In genomic region chr11:21658985-21659384, GRCm38 (mm10) we compare ENCODE assay signal across 8 mouse cellular contexts.
DNase-seq lines count a peak whose midpoint lies in the region; ATAC-seq and TF ChIP-seq lines count a peak whose summit lies in the region.
"Had no signal": no experiment of that assay in that cellular context is flagged by ENCODE, and none has a peak within 500 bp of the region (broad histone marks: within the 10 kb centered on the region; RNA-seq: fewer than 3 reads in every experiment).

No protein-coding gene starts in this region.

- no peak overlapping the region for H3K9ac ChIP-seq in kidney, embryonic 16.5 days (replicated peaks; ENCODE audit: low read length)
- H3K9ac ChIP-seq in ES-E14 (ENCODE audit: insufficient read depth, low read depth, low read length, poor library complexity, severe bottlenecking): no peak overlapping the region
- H3K9ac ChIP-seq: embryonic facial prominence, embryonic 15.5 days had no signal

- H3K4me3 ChIP-seq in kidney, adult 2 months (ENCODE audit: insufficient read depth, low read depth, low read length): no peak overlapping the region
- H3K4me3 ChIP-seq in kidney, embryonic 16.5 days (ENCODE audit: low read length): no peak overlapping the region
- no peak overlapping the region for H3K4me3 ChIP-seq in ES-E14 (ENCODE audit: insufficient read depth in 1 of 2, low read depth in 1 of 2, low read length in 2 of 2, poor library complexity in 1 of 2, severe bottlenecking in 1 of 2)
- H3K4me3 ChIP-seq: embryonic facial prominence, embryonic 15.5 days had no signal

- H3K4me2 ChIP-seq in kidney, embryonic 16.5 days (replicated peaks; ENCODE audit: low read depth, low read length): no peak overlapping the region
- H3K4me2 ChIP-seq: embryonic facial prominence, embryonic 15.5 days had no signal

- no peak for TF ChIP-seq POLR2A in kidney, adult 2 months (IDR thresholded peaks at IDR 0.05; ENCODE audit: low read depth, low read length)

- H3K36me3 ChIP-seq in kidney, adult 2 months (ENCODE audit: control insufficient read depth, insufficient read depth, low read length): no peaks in the 10 kb centered on the region
- no peaks in the 10 kb centered on the region for H3K36me3 ChIP-seq in kidney, embryonic 16.5 days (ENCODE audit: insufficient read depth, low read length)
- H3K36me3 ChIP-seq in ES-E14 (ENCODE audit: control insufficient read depth, insufficient read depth, low read length, poor library complexity, severe bottlenecking): no peaks in the 10 kb centered on the region
- H3K36me3 ChIP-seq: embryonic facial prominence, embryonic 15.5 days had no signal

- in situ Hi-C loops in ES-E14 (cut with MboI; ENCODE audit: low sequenced_read_pairs in 2 of 2, unreplicated experiment in 2 of 2): no loop called here

- 73% methylated on average over 3 of the region's 3 CpGs for WGBS in kidney, adult 2 months
- WGBS in kidney, embryonic 16.5 days: 75% methylated on average over 3 of the region's 3 CpGs

- ATAC-seq in kidney, embryonic 16.5 days (ENCODE audit: low FRiP score, low TSS enrichment): no peak

- no peaks in the 10 kb centered on the region for H3K9me3 ChIP-seq in kidney, embryonic 16.5 days (ENCODE audit: low read length)
- H3K9me3 ChIP-seq in ES-E14 (ENCODE audit: control insufficient read depth, insufficient read depth, low read depth, low read length): no peaks in the 10 kb centered on the region
- H3K9me3 ChIP-seq: embryonic facial prominence, embryonic 15.5 days had no signal

- H3K27me3 ChIP-seq in kidney, adult 2 months (replicated peaks; ENCODE audit: control insufficient read depth, insufficient read depth, low read length): no peaks in the 10 kb centered on the region
- H3K27me3 ChIP-seq in kidney, embryonic 16.5 days (ENCODE audit: insufficient read depth, low read length): no peaks in the 10 kb centered on the region
- H3K27me3 ChIP-seq: embryonic facial prominence, embryonic 15.5 days had no signal

- 0 out of 2 replicates have a peak, but pooled peaks have one; percentile 5 for TF ChIP-seq CTCF in kidney, adult 2 months (conservative IDR thresholded peaks at IDR 0.05; ENCODE audit: insufficient read depth, insufficient read length, low read depth, low read length)

- no peaks in the 10 kb centered on the region for H3K4me1 ChIP-seq in kidney, adult 2 months (ENCODE audit: control insufficient read depth, insufficient read depth, low read length)
- H3K4me1 ChIP-seq in kidney, embryonic 16.5 days (ENCODE audit: insufficient read depth, low read length): no peaks in the 10 kb centered on the region
- no peaks in the 10 kb centered on the region for H3K4me1 ChIP-seq in ES-E14 (ENCODE audit: control insufficient read depth in 2 of 2, insufficient read depth in 2 of 2, low read length in 2 of 2, poor library complexity in 1 of 2)
- H3K4me1 ChIP-seq: embryonic facial prominence, embryonic 15.5 days had no signal

- H3K27ac ChIP-seq in kidney, adult 2 months (ENCODE audit: insufficient read depth, low read depth, low read length): no peak overlapping the region
- H3K27ac ChIP-seq in kidney, embryonic 16.5 days (ENCODE audit: low read length): no peak overlapping the region
- H3K27ac ChIP-seq in ES-E14 (ENCODE audit: insufficient read depth, low read depth, low read length, poor library complexity, severe bottlenecking): no peak overlapping the region
- H3K27ac ChIP-seq: embryonic facial prominence, embryonic 15.5 days had no signal

- DNase-seq in kidney, adult 2 months: peak; percentile 21
- peak; percentile 30 to 46 for DNase-seq in B cell, adult 2 months
- DNase-seq in ES-E14 (ENCODE audit: low read depth, low spot score): peak; percentile 16
- peak; percentile 16 to 57 for DNase-seq in frontal cortex, postnatal 36 days (ENCODE audit: low spot score in 2 of 2)
- DNase-seq in right cerebral cortex, adult 2 months (ENCODE audit: low spot score in 2 of 2): peak; percentile 51 to 54
- no peak for DNase-seq in natural killer cell, adult 2 months (ENCODE audit: low spot score in 2 of 2)

TF ChIP-seq in ES-E14, 5 proteins besides CTCF, POLR2A, EP300 and RAD21:
- TF ChIP-seq ZNF384 (IDR thresholded peaks at IDR 0.05; ENCODE audit: low read depth, low read length): no peak
- no peak for TF ChIP-seq HCFC1 (IDR thresholded peaks at IDR 0.05; ENCODE audit: borderline replicate concordance, insufficient read depth, low read length)

Comparison
In these comparisons a context has a peak if more than half of its experiments do, and no peak if none do; other contexts are left out.
1. DNase-seq: peak in kidney, adult 2 months (single experiment), B cell, adult 2 months (2 of 2), ES-E14 (single experiment), frontal cortex, postnatal 36 days (2 of 2) and right cerebral cortex, adult 2 months (2 of 2); none in natural killer cell, adult 2 months (0 of 2).